Mouse (Mus musculus) myocyte (in vitro differentiated cells): Measurements from ENCODE around the gene Gm10130. TPM values are rescaled to one million over a fixed set of nuclear protein-coding genes. Genes with fewer than 3 reads are reported as not detected.

Source experiments
- H3K27me3 ChIP-seq: one replicate; pipeline ENCODE4 v1.6.1; 2011; ENCODE audit not compliant: control insufficient read depth, insufficient read depth, insufficient read length
- H3K36me3 ChIP-seq: one replicate; pipeline ENCODE4 v1.6.1; 2011; ENCODE audit not compliant: control insufficient read depth, insufficient read depth
- H3K4me2 ChIP-seq: one replicate; pipeline ENCODE4 v1.6.1; 2011; ENCODE audit warnings: low read depth, control low read depth
- H3K4me3 ChIP-seq: one replicate; pipeline ENCODE4 v1.5.1; 2011; ENCODE audit warnings: mild to moderate bottlenecking, control low read depth, moderate library complexity
- H3K79me2 ChIP-seq: one replicate; pipeline ENCODE4 v1.6.1; 2011; ENCODE audit not compliant: control insufficient read depth, insufficient read depth
- H3ac ChIP-seq: one replicate; pipeline ENCODE4 v1.6.1; 2011; ENCODE audit not compliant: control insufficient read depth, insufficient read length
- CEBPB ChIP-seq: IDR thresholded peaks from 2 replicates; pipeline ENCODE4 v1.6.1; 2011; ENCODE audit warnings: mild to moderate bottlenecking, moderate library complexity; ENCODE audit not compliant: poor library complexity, insufficient read depth, severe bottlenecking
- E2F4 ChIP-seq: IDR thresholded peaks from one replicate; pipeline ENCODE4 v1.6.1; 2011; ENCODE audit warnings: mild to moderate bottlenecking, control low read depth, moderate library complexity; ENCODE audit not compliant: insufficient read depth
- MAX ChIP-seq: IDR thresholded peaks from one replicate; pipeline ENCODE4 v1.6.1; 2011; ENCODE audit warnings: low read depth, mild to moderate bottlenecking, control low read depth
- MYOD1 ChIP-seq, 3 experiments: IDR thresholded peaks; one replicate each; pipeline ENCODE4 v1.6.1; 2011; ENCODE audit warnings: control low read depth in 2 of 3, low read depth in 2 of 3, mild to moderate bottlenecking in 2 of 3, moderate library complexity in 1 of 3; ENCODE audit not compliant: insufficient read length in 2 of 3, control insufficient read depth in 1 of 3
- MYOG ChIP-seq, 3 experiments: IDR thresholded peaks; one replicate each; pipeline ENCODE4 v1.6.1; 2011; ENCODE audit warnings: control low read depth in 2 of 3, low read depth in 2 of 3, mild to moderate bottlenecking in 2 of 3; ENCODE audit not compliant: insufficient read length in 2 of 3, control insufficient read depth in 1 of 3, insufficient read depth in 1 of 3
- POLR2A ChIP-seq: IDR thresholded peaks from one replicate; pipeline ENCODE4 v1.6.1; 2011; ENCODE audit warnings: low read depth, mild to moderate bottlenecking, control low read depth, moderate library complexity; ENCODE audit not compliant: insufficient read length
- POLR2AphosphoS2 ChIP-seq: IDR thresholded peaks from one replicate; pipeline ENCODE4 v1.6.1; 2011; ENCODE audit warnings: low read depth, control low read depth; ENCODE audit not compliant: insufficient read length
- REST ChIP-seq: IDR thresholded peaks from one replicate; pipeline ENCODE4 v1.6.1; 2011; ENCODE audit warnings: mild to moderate bottlenecking, control low read depth, moderate library complexity; ENCODE audit not compliant: insufficient read depth, insufficient read length
- SRF ChIP-seq: IDR thresholded peaks from one replicate; pipeline ENCODE4 v1.6.1; 2011; ENCODE audit warnings: low read depth; ENCODE audit not compliant: control insufficient read depth, insufficient read length
- TCF12 ChIP-seq: IDR thresholded peaks from one replicate; pipeline ENCODE4 v1.6.1; 2011; ENCODE audit warnings: mild to moderate bottlenecking, control low read depth; ENCODE audit not compliant: poor library complexity, insufficient read depth, severe bottlenecking
- TCF3 ChIP-seq: IDR thresholded peaks from one replicate; pipeline ENCODE4 v1.6.1; 2011; ENCODE audit warnings: low read depth, control low read depth; ENCODE audit not compliant: insufficient read length
- USF1 ChIP-seq: IDR thresholded peaks from one replicate; pipeline ENCODE4 v1.6.1; 2011; ENCODE audit warnings: low read depth, mild to moderate bottlenecking, control low read depth, moderate library complexity
- polyA plus RNA-seq: library from polyadenylated mRNA; unstranded; fragments of >200 nt; fragmentation: generic; extraction: Trizol; gene quantifications from one replicate; pipeline ENCODE4 v1.2.1, GENCODE M21; 2012; ENCODE audit warnings: missing spikeins

Gm10130 gene
- polyA plus RNA-seq, result not detected

DNA sequence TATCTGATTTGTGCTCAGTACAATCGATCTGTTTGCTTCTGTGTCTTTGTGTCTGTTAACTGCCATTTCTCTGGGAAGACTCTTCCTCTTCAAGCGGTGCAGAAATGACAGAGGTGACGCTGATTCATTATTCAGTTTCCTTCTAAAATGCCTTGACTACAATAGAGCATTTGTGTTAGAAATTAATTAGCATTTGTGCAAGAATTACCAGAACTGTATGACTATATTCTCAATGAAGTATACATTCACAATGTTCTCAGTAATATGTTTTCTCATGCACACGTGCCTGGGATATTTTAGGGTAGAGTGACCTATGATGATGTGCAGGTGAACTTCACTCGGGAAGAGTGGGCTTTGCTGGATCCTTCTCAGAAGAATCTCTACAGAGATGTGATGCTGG is at the start of gene Gm10130:
TSS of gene Gm10130 (plus strand) at position 301 of the 400 bp plus-strand sequence.
- no peak for TF ChIP-seq TCF3
- TF ChIP-seq MYOD1 (IDR thresholded peaks at IDR 0.05; ENCODE audit: control insufficient read depth in 1 of 3, insufficient read length in 2 of 3, low read depth in 2 of 3), result no peak
- TF ChIP-seq MAX, result no peak
- no peak for TF ChIP-seq SRF
- no peak for TF ChIP-seq TCF12
- no peak for TF ChIP-seq E2F4
- TF ChIP-seq USF1, result no peak
- no peak for TF ChIP-seq POLR2A
- TF ChIP-seq POLR2AphosphoS2, result no peak
- TF ChIP-seq CEBPB, result no peak
- no peak for TF ChIP-seq REST
- TF ChIP-seq MYOG (IDR thresholded peaks at IDR 0.05; ENCODE audit: control insufficient read depth in 1 of 3, insufficient read depth in 1 of 3, insufficient read length in 2 of 3, low read depth in 2 of 3), result no peak
- Histone ChIP-seq H3K79me2 (peaks cover 8% of the 10 kb centered on the region), H3K4me3 (no peak within 1 kb of the TSS), H3K4me2 (no peak within 1 kb of the TSS), H3K27me3 (no peaks in the 10 kb centered on the region), H3ac (no peak within 1 kb of the TSS), H3K36me3 (peaks cover 13% of the 10 kb centered on the region)

- Histone ChIP-seq H3K4me3 (no peak overlapping the region), H3K4me2 (no peak overlapping the region), H3K36me3 (no peaks in the 10 kb centered on the region), H3K27me3 (no peaks in the 10 kb centered on the region), H3K79me2 (no peaks in the 10 kb centered on the region), H3ac (no peak overlapping the region)
- TF ChIP-seq CEBPB (no peak), TCF3 (no peak), E2F4 (no peak), MYOD1 (IDR thresholded peaks at IDR 0.05; ENCODE audit: control insufficient read depth in 1 of 3, insufficient read length in 2 of 3, low read depth in 2 of 3) (no peak), MAX (no peak), POLR2AphosphoS2 (no peak), REST (no peak)
Measured at GRCm38 (mm10) chr2:150293669-150294068, 29.8 kb upstream of the Gm10130 start.

GRCm38 (mm10) chr2:150299096-150299495 is 24.4 kb upstream of the Gm10130 start:
- Histone ChIP-seq H3K4me2 (no peak overlapping the region), H3ac (no peak overlapping the region), H3K27me3 (no peaks in the 10 kb centered on the region), H3K36me3 (no peaks in the 10 kb centered on the region), H3K4me3 (no peak overlapping the region), H3K79me2 (no peaks in the 10 kb centered on the region)
- TF ChIP-seq REST (no peak), USF1 (no peak), POLR2A (no peak), CEBPB (no peak), TCF3 (no peak), SRF (no peak), POLR2AphosphoS2 (no peak), MYOD1 (IDR thresholded peaks at IDR 0.05; ENCODE audit: control insufficient read depth in 1 of 3, insufficient read length in 2 of 3, low read depth in 2 of 3) (no peak), MAX (no peak), E2F4 (no peak), TCF12 (no peak), MYOG (IDR thresholded peaks at IDR 0.05; ENCODE audit: control insufficient read depth in 1 of 3, insufficient read depth in 1 of 3, insufficient read length in 2 of 3, low read depth in 2 of 3) (no peak)

- no peaks in the 10 kb centered on the region for H3K27me3 ChIP-seq
- H3ac ChIP-seq, result no peak overlapping the region
- no peak overlapping the region for H3K4me2 ChIP-seq
- no peaks in the 10 kb centered on the region for H3K36me3 ChIP-seq
- no peaks in the 10 kb centered on the region for H3K79me2 ChIP-seq
- H3K4me3 ChIP-seq, result no peak overlapping the region
- no peak for TF ChIP-seq CEBPB
- TF ChIP-seq TCF12, result no peak
- no peak for TF ChIP-seq REST
- TF ChIP-seq TCF3, result no peak
- TF ChIP-seq MYOG (IDR thresholded peaks at IDR 0.05; ENCODE audit: control insufficient read depth in 1 of 3, insufficient read depth in 1 of 3, insufficient read length in 2 of 3, low read depth in 2 of 3), result no peak
- no peak for TF ChIP-seq MAX
- no peak for TF ChIP-seq POLR2AphosphoS2
- TF ChIP-seq MYOD1 (IDR thresholded peaks at IDR 0.05; ENCODE audit: control insufficient read depth in 1 of 3, insufficient read length in 2 of 3, low read depth in 2 of 3), result no peak
- TF ChIP-seq SRF, result no peak
Measured at GRCm38 (mm10) chr2:150307183-150307773, 16.2 kb upstream of the Gm10130 start.
